Mouse (Mus musculus): ENCODE measurements around the gene Fbln1.

- TF ChIP-seq EP300 (IDR thresholded peaks at IDR 0.05; ENCODE audit: insufficient read depth, low read depth, low read length) (no peak), CTCF (IDR thresholded peaks at IDR 0.05; ENCODE audit: low read depth, low read length) (no peak)
Observed at GRCm38 (mm10) chr15:85248311-85248710, 42.6 kb downstream of the Fbln1 start.
